Mouse (Mus musculus) heart, embryonic 14.5 days (tissue): ENCODE measurements around the gene Gm45213. TPM values are rescaled to one million over a fixed set of nuclear protein-coding genes. Genes with fewer than 3 reads are reported as not detected.
"Not testable (repeated sequence)": the region's sequence is repeated elsewhere in the genome, so short reads cannot be mapped to it uniquely, and the experiment has no call there.

Source experiments
- ATAC-seq: fragments of 200-750 bp; cut with Nextera tagmentation; 2 replicates; pipeline ENCODE4 v1.8.0; 2017; ENCODE audit warnings: low read depth, moderate TSS enrichment; ENCODE audit not compliant: insufficient number of reproducible peaks, insufficient read depth, low FRiP score
- H3K27ac ChIP-seq, 2 experiments: fragments of 200-500 bp in 1 of 2; fragments of 300-500 bp in 1 of 2; sonication (generic) in 1 of 2; replicated peaks in 1 of 2; 2 replicates each; pipeline ENCODE4 v1.5.1; 2012 to 2014; ENCODE audit warnings: low read depth in 2 of 2, low read length in 2 of 2, control low read depth in 1 of 2, mild to moderate bottlenecking in 1 of 2, mixed read lengths in 1 of 2; ENCODE audit not compliant: control insufficient read depth in 1 of 2, insufficient read depth in 1 of 2
- H3K27me3 ChIP-seq: fragments of 300-500 bp; sonication (generic); 2 replicates; pipeline ENCODE4 v1.6.1; 2014; ENCODE audit warnings: mild to moderate bottlenecking, low read length, control low read depth; ENCODE audit not compliant: control insufficient read depth, insufficient read depth
- H3K36me3 ChIP-seq: fragments of 300-500 bp; sonication (generic); 2 replicates; pipeline ENCODE4 v1.6.1; 2014; ENCODE audit warnings: mild to moderate bottlenecking, control low read depth, low read length, mixed read lengths; ENCODE audit not compliant: control insufficient read depth, insufficient read depth
- H3K4me1 ChIP-seq, 2 experiments: fragments of 200-500 bp in 1 of 2; fragments of 300-500 bp in 1 of 2; sonication (generic) in 1 of 2; 2 replicates each; pipeline ENCODE4 v1.6.1; 2012 to 2014; ENCODE audit warnings: low read length in 2 of 2, control low read depth in 1 of 2, mixed read lengths in 1 of 2; ENCODE audit not compliant: control insufficient read depth in 2 of 2, insufficient read depth in 2 of 2
- H3K4me2 ChIP-seq: fragments of 300-500 bp; sonication (generic); 2 replicates; pipeline ENCODE4 v1.6.1; 2014; ENCODE audit warnings: mild to moderate bottlenecking, low read length
- H3K4me3 ChIP-seq, 2 experiments: fragments of 200-500 bp in 1 of 2; fragments of 300-500 bp in 1 of 2; sonication (generic) in 1 of 2; 2 replicates each; pipeline ENCODE4 v1.5.1; 2012 to 2014; ENCODE audit warnings: low read length in 2 of 2, mild to moderate bottlenecking in 2 of 2, control low read depth in 1 of 2, low read depth in 1 of 2, moderate library complexity in 1 of 2; ENCODE audit not compliant: control insufficient read depth in 1 of 2, insufficient read depth in 1 of 2
- H3K9ac ChIP-seq: fragments of 300-500 bp; sonication (generic); 2 replicates; pipeline ENCODE4 v1.6.1; 2014; ENCODE audit warnings: mild to moderate bottlenecking, low read length
- H3K9me3 ChIP-seq: fragments of 300-500 bp; sonication (generic); 2 replicates; pipeline ENCODE4 v1.6.1; 2016; ENCODE audit warnings: low read length, control low read depth; ENCODE audit not compliant: control insufficient read depth
- WGBS: fragments of 180-500 bp; shearing (Covaris S2); extraction: QIAGEN DNeasy Blood & Tissue Kit; methylation state at CpG from one replicate; pipeline ENCODE4 v1.1.7; 2014; 5-methylcytosine and 5-hydroxymethylcytosine counted together
- polyA plus RNA-seq: library from polyadenylated mRNA; unstranded; fragments of >200 nt; fragmentation: Nextera tagmentation; extraction: Ambion mirVana; gene quantifications from 2 replicates; pipeline ENCODE4 v1.2.1, GENCODE M21; 2014

The Gm45213 gene
- polyA plus RNA-seq, 1 experiment from 2014 or later: not detected

DNA sequence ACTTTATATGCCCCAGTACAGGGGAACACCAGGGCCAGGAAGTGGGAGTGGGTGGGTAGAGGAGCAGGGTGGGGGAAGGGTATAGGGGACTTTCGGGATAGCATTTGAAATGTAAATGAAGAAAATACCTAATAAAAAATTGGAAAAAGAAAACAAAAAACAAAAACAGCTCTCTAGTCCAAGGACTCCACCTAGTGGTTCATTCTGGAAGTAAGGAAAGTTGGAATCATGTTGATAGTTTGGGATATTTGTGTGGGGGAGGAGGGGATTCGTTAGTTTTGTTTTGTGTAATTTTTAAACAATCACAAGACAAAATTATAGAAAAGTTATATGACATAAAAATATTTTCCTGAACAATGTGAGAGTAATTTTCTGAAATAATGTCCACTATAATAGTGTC is 12.0 kb downstream of the Gm45213 start:
- H3K9me3 ChIP-seq, H3K27ac ChIP-seq, H3K9ac ChIP-seq, H3K4me3 ChIP-seq, ATAC-seq, H3K27me3 ChIP-seq, H3K4me2 ChIP-seq, H3K4me1 ChIP-seq, H3K36me3 ChIP-seq: not testable (repeated sequence)
- WGBS: 22% methylated on average over 2 of the region's 2 CpGs

DNA sequence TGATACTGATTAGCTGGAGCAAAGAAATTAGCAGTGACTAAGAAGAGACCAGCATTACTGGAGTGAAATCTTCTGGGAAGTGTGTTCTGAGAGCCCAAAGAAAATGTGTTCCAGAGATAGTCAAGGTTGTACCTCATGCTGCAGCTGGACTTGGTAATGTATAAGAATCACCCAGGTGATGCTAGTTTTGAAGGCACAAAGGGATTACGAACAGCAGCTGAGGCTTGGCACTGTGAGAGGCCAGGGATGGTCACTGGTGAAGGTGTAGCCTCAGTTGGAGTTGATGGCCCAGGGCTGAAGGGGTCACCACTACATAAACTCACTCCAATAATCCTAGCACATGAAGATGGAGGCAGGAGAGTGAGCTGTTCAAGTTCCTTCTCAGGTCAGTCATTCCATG is 15.3 kb downstream of the Gm45213 start, which contains the start of gene Snrpa1:
Snrpa1 (plus strand) TSS at position 301 of the 400 bp plus-strand sequence.
- Histone ChIP-seq H3K27ac (no peak within 1 kb of the TSS), H3K4me1 (peaks cover 0 to 12% of the 10 kb centered on the region in 2 experiments; a peak in 2 of 4 replicates), H3K9ac (peak within 1 kb of the TSS; percentile 91), H3K36me3 (peaks cover 16% of the 10 kb centered on the region), H3K4me3 (peak within 1 kb of the TSS; percentile 68 to 77), H3K4me2 (peak within 1 kb of the TSS; percentile 92), H3K9me3 (no peaks in the 10 kb centered on the region), H3K27me3 (no peaks in the 10 kb centered on the region)
- ATAC-seq: no peak
- WGBS: 77% methylated on average over 1 of the region's 1 CpGs

DNA sequence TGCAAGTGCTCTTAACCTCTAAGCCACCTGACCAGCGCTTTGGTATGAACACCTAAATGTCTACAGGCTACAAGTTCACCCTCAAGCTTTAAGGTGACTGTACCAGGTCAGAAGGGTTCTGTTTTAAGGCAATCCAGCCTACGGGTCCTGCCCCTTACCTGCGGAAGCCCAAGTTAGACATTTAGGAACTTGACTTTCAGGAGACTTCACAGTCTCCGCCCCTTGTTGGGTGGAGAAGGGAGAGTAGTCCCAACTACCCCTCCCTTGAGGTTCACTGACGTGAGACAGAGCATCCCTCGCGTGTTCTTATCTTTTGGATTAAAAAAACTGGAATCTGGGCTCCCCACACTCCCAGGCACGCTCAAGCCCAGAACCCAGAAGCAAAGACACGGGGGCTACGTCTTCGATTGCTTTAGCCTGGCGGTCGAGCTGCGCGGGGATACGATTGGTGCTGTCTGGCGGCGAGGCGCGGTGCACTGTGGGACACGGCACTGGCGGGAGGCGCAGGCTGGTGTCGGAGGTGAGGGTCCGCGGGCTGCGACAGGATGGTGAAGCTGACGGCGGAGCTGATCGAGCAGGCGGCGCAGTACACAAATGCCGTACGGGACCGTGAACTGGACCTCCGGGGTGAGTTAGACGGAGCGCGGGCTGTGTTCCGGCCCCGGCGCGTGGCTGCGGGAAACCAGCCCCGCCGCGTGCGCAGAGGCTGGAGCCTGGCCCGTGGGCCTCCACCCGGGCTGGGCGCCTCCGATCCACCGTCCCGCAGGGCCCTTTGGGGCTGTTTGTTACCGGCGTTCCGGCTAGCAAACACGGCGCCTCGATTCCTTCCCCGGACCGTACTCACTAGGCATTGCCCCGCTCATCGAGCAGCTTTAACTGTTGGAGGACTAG is 16.9 kb downstream of the Gm45213 start:
- Histone ChIP-seq H3K27me3 (no peaks in the 10 kb centered on the region), H3K9me3 (no peaks in the 10 kb centered on the region), H3K36me3 (peaks cover 31% of the 10 kb centered on the region), H3K4me2 (peak overlapping the region; percentile 92), H3K27ac (peak overlapping the region; percentile 34 to 78), H3K9ac (peak overlapping the region; percentile 91), H3K4me1 (peaks cover 0 to 12% of the 10 kb centered on the region in 2 experiments; a peak in 2 of 4 replicates), H3K4me3 (peak overlapping the region; percentile 68 to 77)
- WGBS: under 1% methylated on average over 64 of the region's 64 CpGs
- peak; percentile 89 for ATAC-seq

DNA sequence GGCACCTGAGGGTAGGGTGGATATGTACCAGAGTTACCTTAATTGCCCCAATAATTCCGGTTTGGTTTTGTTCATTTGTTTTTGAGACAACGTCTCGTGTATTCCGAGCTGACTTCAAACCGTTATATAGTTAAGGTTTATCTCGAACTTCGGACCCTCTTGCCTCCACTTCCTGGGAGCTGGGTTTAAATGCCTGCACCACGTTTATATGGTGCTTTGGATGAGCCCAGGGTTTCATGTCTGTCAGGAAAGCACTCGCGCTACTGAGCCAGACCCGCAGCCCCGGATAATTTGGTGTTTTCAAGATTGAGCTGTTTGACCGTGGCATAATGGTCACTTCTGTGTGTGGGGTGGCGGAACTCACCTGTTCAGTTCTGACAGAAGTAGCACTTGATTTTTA is 17.7 kb downstream of the Gm45213 start:
- peak overlapping the region; percentile 68 to 77 for H3K4me3 ChIP-seq
- ATAC-seq: no peak
- H3K4me1 ChIP-seq: peaks cover 0 to 12% of the 10 kb centered on the region in 2 experiments; a peak in 2 of 4 replicates
- peak overlapping the region in 1 of 2 experiments; percentile 34; a peak in 1 of 4 replicates for H3K27ac ChIP-seq
- H3K9me3 ChIP-seq: no peaks in the 10 kb centered on the region
- WGBS: 2% methylated on average over 14 of the region's 14 CpGs
- peak overlapping the region; percentile 92 for H3K4me2 ChIP-seq
- H3K27me3 ChIP-seq: no peaks in the 10 kb centered on the region
- H3K36me3 ChIP-seq: peaks cover 38% of the 10 kb centered on the region
- peak overlapping the region; percentile 91 for H3K9ac ChIP-seq

DNA sequence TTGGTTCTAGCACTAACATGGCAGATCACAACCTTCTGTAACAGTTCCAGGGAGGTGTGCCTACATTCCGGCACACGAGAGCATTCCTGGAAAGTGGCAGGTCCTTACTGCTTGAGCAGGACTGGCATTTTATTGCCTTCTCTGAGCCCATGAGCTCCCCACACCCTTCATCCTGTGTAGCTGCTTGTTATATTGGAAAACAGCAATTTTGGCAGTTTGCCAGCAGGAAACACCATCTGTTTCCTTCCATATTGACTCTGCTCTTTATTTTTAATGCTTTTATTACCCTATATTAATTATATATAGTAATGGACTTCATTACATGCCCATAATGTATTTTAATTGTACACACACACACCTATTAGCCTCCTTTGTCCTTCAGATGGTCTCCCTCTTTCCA is 33.0 kb downstream of the Gm45213 start:
- no peaks in the 10 kb centered on the region for H3K27me3 ChIP-seq
- no peak overlapping the region for H3K27ac ChIP-seq
- H3K4me3 ChIP-seq: no peak overlapping the region
- no peak for ATAC-seq
- 81% methylated on average over 2 of the region's 2 CpGs for WGBS
- H3K9me3 ChIP-seq: no peaks in the 10 kb centered on the region
- no peak overlapping the region for H3K4me2 ChIP-seq
- peaks cover 3 to 13% of the 10 kb centered on the region in 2 experiments; a peak in 3 of 4 replicates for H3K4me1 ChIP-seq
- no peak overlapping the region for H3K9ac ChIP-seq
- peaks cover 54% of the 10 kb centered on the region for H3K36me3 ChIP-seq

DNA sequence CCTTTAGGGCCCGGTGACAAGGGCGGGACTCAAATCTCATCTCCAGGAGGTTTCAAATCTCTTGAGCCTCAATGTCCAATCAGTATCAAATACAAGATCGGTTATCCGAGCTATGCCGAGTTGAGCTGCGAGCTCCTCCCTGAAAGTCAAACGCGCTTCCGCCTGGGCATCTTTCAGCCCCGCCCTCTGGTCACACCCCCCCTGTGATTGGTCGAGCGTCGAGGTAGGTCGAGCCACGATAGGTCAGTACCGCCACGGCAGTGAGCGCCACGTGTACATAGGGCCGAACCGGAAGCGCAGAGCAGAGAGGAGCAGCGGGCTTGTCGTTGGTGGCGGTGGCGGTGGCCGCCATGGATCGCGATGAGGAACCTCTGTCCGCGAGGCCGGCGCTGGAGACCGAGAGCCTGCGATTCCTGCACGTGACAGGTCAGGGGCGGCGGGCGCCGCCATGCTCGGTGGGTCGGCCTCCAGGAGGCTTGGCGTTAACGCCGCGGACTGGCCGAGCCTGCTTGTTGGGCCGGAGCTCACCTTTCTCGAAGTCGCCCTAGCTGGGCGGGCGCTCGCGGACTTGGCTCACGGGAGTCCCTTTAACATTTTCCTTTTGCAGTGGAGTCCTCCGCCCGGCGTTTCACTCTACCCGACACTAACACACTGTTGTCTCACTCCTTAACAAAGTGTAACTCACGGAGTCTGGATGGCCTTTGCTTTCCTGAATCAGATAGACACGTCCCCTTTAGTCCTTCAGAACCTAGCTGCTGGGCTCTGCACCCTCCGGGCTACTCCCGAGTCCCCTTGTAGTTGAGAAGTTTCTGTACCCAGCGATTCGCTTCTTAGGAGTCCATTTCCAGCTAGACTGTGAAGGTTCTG is 36.2 kb downstream of the Gm45213 start, which contains the start of gene Selenos:
Selenos (plus strand) TSS at position 286 of the 867 bp plus-strand sequence.
- Histone ChIP-seq H3K9me3 (no peaks in the 10 kb centered on the region), H3K27ac (peak within 1 kb of the TSS; percentile 62 to 78), H3K36me3 (peaks cover 48% of the 10 kb centered on the region), H3K4me3 (peak within 1 kb of the TSS; percentile 78 to 82), H3K27me3 (no peaks in the 10 kb centered on the region), H3K4me1 (peaks cover 3 to 13% of the 10 kb centered on the region in 2 experiments; a peak in 3 of 4 replicates), H3K4me2 (peak within 1 kb of the TSS; percentile 87), H3K9ac (peak within 1 kb of the TSS; percentile 88)
- WGBS: under 1% methylated on average over 65 of the region's 65 CpGs
- ATAC-seq: peak; percentile 99

DNA sequence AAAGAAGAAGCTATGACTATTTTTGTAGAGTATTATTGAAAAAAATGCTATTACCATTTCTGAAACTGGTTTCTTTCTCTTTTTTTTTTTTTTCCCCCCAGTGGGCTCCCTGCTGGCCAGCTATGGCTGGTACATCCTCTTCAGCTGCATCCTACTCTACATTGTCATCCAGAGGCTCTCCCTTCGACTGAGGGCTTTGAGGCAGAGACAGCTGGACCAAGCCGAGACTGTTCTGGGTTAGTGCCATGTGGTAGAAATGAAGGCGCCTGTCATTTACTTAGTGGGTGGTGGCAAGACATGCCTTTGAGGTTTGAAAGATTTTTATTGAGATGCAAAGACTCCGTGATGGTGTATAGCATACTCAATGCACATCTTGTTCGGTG is 36.8 kb downstream of the Gm45213 start:
- peak overlapping the region; percentile 87 for H3K4me2 ChIP-seq
- peaks cover 48% of the 10 kb centered on the region for H3K36me3 ChIP-seq
- ATAC-seq: no peak
- WGBS: 47% methylated on average over 5 of the region's 5 CpGs
- H3K9ac ChIP-seq: peak overlapping the region; percentile 88
- H3K27me3 ChIP-seq: no peaks in the 10 kb centered on the region
- peaks cover 3 to 13% of the 10 kb centered on the region in 2 experiments; a peak in 3 of 4 replicates for H3K4me1 ChIP-seq
- H3K9me3 ChIP-seq: no peaks in the 10 kb centered on the region
- peak overlapping the region in 1 of 2 experiments; percentile 78; a peak in 1 of 4 replicates for H3K27ac ChIP-seq
- H3K4me3 ChIP-seq: peak overlapping the region; percentile 78 to 82
